In genomic region chr7:3275455-3276170, GRCm38 (mm10) we compare ENCODE assay signal across 8 mouse cellular contexts. TPM values are rescaled to one million over a fixed set of nuclear protein-coding genes. Genes with fewer than 3 reads are reported as not detected.
DNase-seq lines count a peak whose midpoint lies in the region; ATAC-seq and TF ChIP-seq lines count a peak whose summit lies in the region.

No protein-coding gene starts in this region.

- no peak overlapping the region for H3K4me2 ChIP-seq in lung, embryonic 14.5 days
- no peak overlapping the region for H3K4me2 ChIP-seq in heart, embryonic 11.5 days
- no peak overlapping the region for H3K4me2 ChIP-seq in liver, embryonic 15.5 days
- no peak overlapping the region for H3K4me2 ChIP-seq in hindbrain, embryonic 12.5 days (replicated peaks)

- no peaks in the 10 kb centered on the region for H3K27me3 ChIP-seq in lung, embryonic 14.5 days (ENCODE audit: insufficient read depth, low read length)
- no peaks in the 10 kb centered on the region for H3K27me3 ChIP-seq in heart, embryonic 11.5 days (ENCODE audit: control insufficient read depth, insufficient read depth, low read length)
- no peaks in the 10 kb centered on the region for H3K27me3 ChIP-seq in liver, embryonic 15.5 days
- no peaks in the 10 kb centered on the region for H3K27me3 ChIP-seq in hindbrain, embryonic 12.5 days

- 35% methylated on average over 6 of the region's 6 CpGs for WGBS in lung, embryonic 14.5 days
- WGBS in heart, embryonic 11.5 days (ENCODE audit: insufficient replicate concordance): 43% methylated on average over 6 of the region's 6 CpGs
- 38% methylated on average over 6 of the region's 6 CpGs for WGBS in liver, embryonic 15.5 days (ENCODE audit: insufficient replicate concordance)
- 51% methylated on average over 6 of the region's 6 CpGs for WGBS in hindbrain, embryonic 12.5 days

- no peaks in the 10 kb centered on the region for H3K4me1 ChIP-seq in lung, embryonic 14.5 days (ENCODE audit: insufficient read depth)
- 0 out of 2 replicates have a peak, but pooled peaks cover 2% of the 10 kb centered on the region for H3K4me1 ChIP-seq in heart, embryonic 11.5 days (ENCODE audit: control insufficient read depth, insufficient read depth, low read length)
- H3K4me1 ChIP-seq in liver, embryonic 15.5 days (replicated peaks): no peaks in the 10 kb centered on the region
- H3K4me1 ChIP-seq in hindbrain, embryonic 12.5 days: 0 out of 2 replicates have a peak, but pooled peaks cover 2% of the 10 kb centered on the region

- no peaks in the 10 kb centered on the region for H3K9me3 ChIP-seq in lung, embryonic 14.5 days (ENCODE audit: low read depth, low read length)
- H3K9me3 ChIP-seq in heart, embryonic 11.5 days (replicated peaks; ENCODE audit: control insufficient read depth, low read length): no peaks in the 10 kb centered on the region
- no peaks in the 10 kb centered on the region for H3K9me3 ChIP-seq in liver, embryonic 15.5 days (replicated peaks)
- no peaks in the 10 kb centered on the region for H3K9me3 ChIP-seq in hindbrain, embryonic 12.5 days (replicated peaks)

- H3K4me3 ChIP-seq in lung, embryonic 14.5 days (ENCODE audit: low read depth, low read length): no peak overlapping the region
- H3K4me3 ChIP-seq in heart, embryonic 11.5 days (ENCODE audit: low read depth, low read length): no peak overlapping the region
- no peak overlapping the region for H3K4me3 ChIP-seq in liver, embryonic 15.5 days (replicated peaks)
- no peak overlapping the region for H3K4me3 ChIP-seq in hindbrain, embryonic 12.5 days

- H3K27ac ChIP-seq in lung, embryonic 14.5 days (ENCODE audit: low read depth): peak overlapping the region; percentile 80
- peak overlapping the region; percentile 83 for H3K27ac ChIP-seq in heart, embryonic 11.5 days (ENCODE audit: low read depth, low read length)
- peak overlapping the region; percentile 30; the same call in 1 of the 2 replicates for H3K27ac ChIP-seq in liver, embryonic 15.5 days (replicated peaks)
- no peak overlapping the region for H3K27ac ChIP-seq in hindbrain, embryonic 12.5 days

- peak; percentile 78 for ATAC-seq in lung, embryonic 14.5 days (ENCODE audit: insufficient read depth)
- ATAC-seq in heart, embryonic 11.5 days (replicated peaks; ENCODE audit: insufficient number of reproducible peaks, low FRiP score, low TSS enrichment): 0 out of 2 replicates have a peak, but pooled peaks have one; percentile 52
- ATAC-seq in liver, embryonic 15.5 days (ENCODE audit: insufficient read depth): peak; percentile 44; the same call in 1 of the 2 replicates
- no peak for ATAC-seq in hindbrain, embryonic 12.5 days (ENCODE audit: low FRiP score)

- H3K9ac ChIP-seq in lung, embryonic 14.5 days: no peak overlapping the region
- H3K9ac ChIP-seq in heart, embryonic 11.5 days (ENCODE audit: low read depth, low read length): no peak overlapping the region
- no peak overlapping the region for H3K9ac ChIP-seq in liver, embryonic 15.5 days
- no peak overlapping the region; the same call in 1 of the 2 replicates for H3K9ac ChIP-seq in hindbrain, embryonic 12.5 days

- DNase-seq in lung, embryonic 14.5 days: peak; percentile 80
- DNase-seq in lung, adult 18-20 months: no peak
- no peak for DNase-seq in thymus, postnatal 14 days
- DNase-seq in cerebellum, postnatal 4 days (ENCODE audit: low spot score in 2 of 2): no peak
- DNase-seq in layer of hippocampus, adult 9-11 months: no peak

- no peak for TF ChIP-seq CTCF in lung, embryonic 14.5 days (IDR thresholded peaks at IDR 0.05; ENCODE audit: low read depth)

- no peaks in the 10 kb centered on the region for H3K36me3 ChIP-seq in lung, embryonic 14.5 days (ENCODE audit: insufficient read depth)
- no peaks in the 10 kb centered on the region for H3K36me3 ChIP-seq in heart, embryonic 11.5 days (ENCODE audit: control insufficient read depth, insufficient read depth, low read length)
- H3K36me3 ChIP-seq in liver, embryonic 15.5 days (replicated peaks): no peaks in the 10 kb centered on the region
- H3K36me3 ChIP-seq in hindbrain, embryonic 12.5 days: no peaks in the 10 kb centered on the region

RNA-seq across cellular contexts. Expression of gene Myadm, which starts 13.3 kb away (rescaled TPM):
- polyA plus RNA-seq in lung, embryonic 14.5 days (2014; fragmentation: Nextera tagmentation; extraction: Ambion mirVana): 138 and 147 TPM in 2 replicates
- 221 and 235 TPM in 2 replicates for polyA plus RNA-seq in heart, embryonic 11.5 days (2014; fragmentation: Nextera tagmentation; extraction: Ambion mirVana)
- 31.5 and 41.0 TPM in 2 replicates for polyA plus RNA-seq in liver, embryonic 15.5 days (2015; fragmentation: Nextera tagmentation; extraction: Ambion mirVana)
- polyA plus RNA-seq in hindbrain, embryonic 12.5 days (2016; fragmentation: Nextera tagmentation; extraction: Ambion mirVana): 36.1 and 41.7 TPM in 2 replicates

RNA-seq across cellular contexts. Expression of gene Prkcg, which starts 13.4 kb away (rescaled TPM):
- polyA plus RNA-seq in lung, embryonic 14.5 days (2014; fragmentation: Nextera tagmentation; extraction: Ambion mirVana): 0.14 and 0.25 TPM in 2 replicates
- 0.10 and 0.14 TPM in 2 replicates for polyA plus RNA-seq in heart, embryonic 11.5 days (2014; fragmentation: Nextera tagmentation; extraction: Ambion mirVana)
- 0.05 TPM in 1 of 2 replicates, not detected in the other for polyA plus RNA-seq in liver, embryonic 15.5 days (2015; fragmentation: Nextera tagmentation; extraction: Ambion mirVana)
- polyA plus RNA-seq in hindbrain, embryonic 12.5 days (2016; fragmentation: Nextera tagmentation; extraction: Ambion mirVana): 0.35 and 0.39 TPM in 2 replicates

RNA-seq across cellular contexts. Expression of gene Nlrp12, which starts 26.1 kb away (rescaled TPM):
- polyA plus RNA-seq in lung, embryonic 14.5 days (2014; fragmentation: Nextera tagmentation; extraction: Ambion mirVana): not detected in 2 replicates
- not detected in 2 replicates for polyA plus RNA-seq in heart, embryonic 11.5 days (2014; fragmentation: Nextera tagmentation; extraction: Ambion mirVana)
- 0.33 and 0.35 TPM in 2 replicates for polyA plus RNA-seq in liver, embryonic 15.5 days (2015; fragmentation: Nextera tagmentation; extraction: Ambion mirVana)
- not detected in 2 replicates for polyA plus RNA-seq in hindbrain, embryonic 12.5 days (2016; fragmentation: Nextera tagmentation; extraction: Ambion mirVana)

RNA-seq across cellular contexts. Expression of gene Cacng7, which starts 57.1 kb away (rescaled TPM):
- 1.2 and 1.5 TPM in 2 replicates for polyA plus RNA-seq in lung, embryonic 14.5 days (2014; fragmentation: Nextera tagmentation; extraction: Ambion mirVana)
- polyA plus RNA-seq in heart, embryonic 11.5 days (2014; fragmentation: Nextera tagmentation; extraction: Ambion mirVana): 0.24 and 0.27 TPM in 2 replicates
- 0.03 TPM in 1 of 2 replicates, not detected in the other for polyA plus RNA-seq in liver, embryonic 15.5 days (2015; fragmentation: Nextera tagmentation; extraction: Ambion mirVana)
- polyA plus RNA-seq in hindbrain, embryonic 12.5 days (2016; fragmentation: Nextera tagmentation; extraction: Ambion mirVana): 3.7 and 4.6 TPM in 2 replicates
